ENCODE assay signal across 8 mouse cellular contexts in genomic region chr4:137954926-137955396, GRCm38 (mm10). TPM values are rescaled to one million over a fixed set of nuclear protein-coding genes. Genes with fewer than 3 reads are reported as not detected.
A peak's percentile ranks its signal among the peaks of the same experiment; 100 is the strongest.
DNase-seq lines count a peak whose midpoint lies in the region; ATAC-seq and TF ChIP-seq lines count a peak whose summit lies in the region.

No protein-coding gene starts in this region.

- no peak overlapping the region for H3K4me2 ChIP-seq in kidney, embryonic 16.5 days (replicated peaks; ENCODE audit: low read depth, low read length)
- H3K4me2 ChIP-seq in heart, embryonic 15.5 days = no peak overlapping the region
- no peak overlapping the region for H3K4me2 ChIP-seq in lung, embryonic 16.5 days (ENCODE audit: low read depth, low read length)

- DNase-seq in kidney, adult 2 months = peak; percentile 57
- DNase-seq in R1 (ENCODE audit: low read depth, low spot score) = peak; percentile 53
- no peak for DNase-seq in thymus, postnatal 36 days
- DNase-seq in left cerebral cortex, adult 8-10 months (ENCODE audit: low spot score in 2 of 2) = no peak
- DNase-seq in thymus, postnatal 25 days = no peak

- no peak overlapping the region for H3K4me3 ChIP-seq in kidney, adult 2 months (ENCODE audit: insufficient read depth, low read depth, low read length)
- no peak overlapping the region for H3K4me3 ChIP-seq in kidney, embryonic 16.5 days (ENCODE audit: low read length)
- no peak overlapping the region for H3K4me3 ChIP-seq in heart, embryonic 15.5 days
- no peak overlapping the region for H3K4me3 ChIP-seq in lung, embryonic 16.5 days (ENCODE audit: low read length)

- WGBS in kidney, adult 2 months = 75% methylated on average over 8 of the region's 8 CpGs
- WGBS in kidney, embryonic 16.5 days = 80% methylated on average over 8 of the region's 8 CpGs
- 34% methylated on average over 8 of the region's 8 CpGs for WGBS in heart, embryonic 15.5 days
- 70% methylated on average over 8 of the region's 8 CpGs for WGBS in lung, embryonic 16.5 days

- no peaks in the 10 kb centered on the region for H3K36me3 ChIP-seq in kidney, adult 2 months (ENCODE audit: control insufficient read depth, insufficient read depth, low read length)
- peaks cover 63% of the 10 kb centered on the region for H3K36me3 ChIP-seq in kidney, embryonic 16.5 days (ENCODE audit: insufficient read depth, low read length)
- H3K36me3 ChIP-seq in heart, embryonic 15.5 days = peaks cover 31% of the 10 kb centered on the region
- peaks cover 31% of the 10 kb centered on the region for H3K36me3 ChIP-seq in lung, embryonic 16.5 days (ENCODE audit: control insufficient read depth, insufficient read depth, low read length)

- ATAC-seq in kidney, embryonic 16.5 days (ENCODE audit: low FRiP score, low TSS enrichment) = no peak
- peak; percentile 60; the same call in 1 of the 2 replicates for ATAC-seq in heart, embryonic 15.5 days (replicated peaks; ENCODE audit: insufficient number of reproducible peaks, insufficient read depth, low FRiP score, low read depth)
- peak; percentile 31; the same call in 1 of the 2 replicates for ATAC-seq in lung, embryonic 16.5 days (ENCODE audit: low read depth)

- H3K4me1 ChIP-seq in kidney, adult 2 months (ENCODE audit: control insufficient read depth, insufficient read depth, low read length) = no peaks in the 10 kb centered on the region
- no peaks in the 10 kb centered on the region for H3K4me1 ChIP-seq in kidney, embryonic 16.5 days (ENCODE audit: insufficient read depth, low read length)
- H3K4me1 ChIP-seq in heart, embryonic 15.5 days (replicated peaks) = peaks cover 7% of the 10 kb centered on the region
- H3K4me1 ChIP-seq in lung, embryonic 16.5 days (replicated peaks; ENCODE audit: control insufficient read depth, insufficient read depth, low read length) = no peaks in the 10 kb centered on the region

- TF ChIP-seq POLR2A in kidney, adult 2 months (IDR thresholded peaks at IDR 0.05; ENCODE audit: low read depth, low read length) = no peak

- no peak overlapping the region for H3K27ac ChIP-seq in kidney, adult 2 months (ENCODE audit: insufficient read depth, low read depth, low read length)
- H3K27ac ChIP-seq in kidney, embryonic 16.5 days (ENCODE audit: low read length) = no peak overlapping the region
- 0 out of 2 replicates have a peak overlapping the region, but pooled peaks have one; percentile 12 for H3K27ac ChIP-seq in heart, embryonic 15.5 days
- no peak overlapping the region for H3K27ac ChIP-seq in lung, embryonic 16.5 days (ENCODE audit: low read length)

- no peaks in the 10 kb centered on the region for H3K27me3 ChIP-seq in kidney, adult 2 months (replicated peaks; ENCODE audit: control insufficient read depth, insufficient read depth, low read length)
- H3K27me3 ChIP-seq in kidney, embryonic 16.5 days (ENCODE audit: insufficient read depth, low read length) = no peaks in the 10 kb centered on the region
- H3K27me3 ChIP-seq in heart, embryonic 15.5 days = no peaks in the 10 kb centered on the region
- H3K27me3 ChIP-seq in lung, embryonic 16.5 days (ENCODE audit: control insufficient read depth, insufficient read depth, low read depth, low read length) = no peaks in the 10 kb centered on the region

- no peak overlapping the region for H3K9ac ChIP-seq in kidney, embryonic 16.5 days (replicated peaks; ENCODE audit: low read length)
- H3K9ac ChIP-seq in heart, embryonic 15.5 days = no peak overlapping the region
- no peak overlapping the region for H3K9ac ChIP-seq in lung, embryonic 16.5 days (ENCODE audit: low read length)

- peaks cover 6% of the 10 kb centered on the region for H3K9me3 ChIP-seq in kidney, embryonic 16.5 days (ENCODE audit: low read length)
- H3K9me3 ChIP-seq in heart, embryonic 15.5 days (replicated peaks) = no peaks in the 10 kb centered on the region
- 0 out of 2 replicates have a peak, but pooled peaks cover 3% of the 10 kb centered on the region for H3K9me3 ChIP-seq in lung, embryonic 16.5 days (ENCODE audit: control insufficient read depth, low read length)

- 0 out of 2 replicates have a peak, but pooled peaks have one; percentile 13 for TF ChIP-seq CTCF in kidney, adult 2 months (conservative IDR thresholded peaks at IDR 0.05; ENCODE audit: insufficient read depth, insufficient read length, low read depth, low read length)

RNA-seq across cellular contexts. Expression of gene Eif4g3, which starts 37.9 kb away (rescaled TPM):
- 53.5 and 54.0 TPM in 2 replicates for polyA plus RNA-seq in kidney, adult 2 months (2012; rRNA removed)
- 32.9 and 39.3 TPM in 2 replicates for polyA plus RNA-seq in kidney, embryonic 16.5 days (2015; fragmentation: Nextera tagmentation; extraction: Ambion mirVana)
- polyA plus RNA-seq in heart, embryonic 15.5 days (2015; fragmentation: Nextera tagmentation; extraction: Ambion mirVana) = 17.2 and 20.5 TPM in 2 replicates
- polyA plus RNA-seq in lung, embryonic 16.5 days (2015; fragmentation: Nextera tagmentation; extraction: Ambion mirVana) = 23.8 and 24.8 TPM in 2 replicates
- 100 to 1,000 TPM; 147 to 156 (median 154) TPM for total RNA-seq in left cerebral cortex, adult 8-10 months (2022)

Comparison
In these comparisons a context has a peak if more than half of its experiments do, and no peak if none do; other contexts are left out.
1. DNase-seq: peak in kidney, adult 2 months (single experiment) and R1 (single experiment); none in thymus, postnatal 36 days (0 of 2), left cerebral cortex, adult 8-10 months (0 of 2) and thymus, postnatal 25 days (single experiment).